Mouse (Mus musculus) G1E-ER4 (cell line): ENCODE data around the gene Vps35l. TPM values are rescaled to one million over a fixed set of nuclear protein-coding genes. Genes with fewer than 3 reads are reported as not detected.

Experiments used
- GATA1 ChIP-seq: IDR thresholded peaks from one replicate; pipeline ENCODE4 v1.8.0; 2012; ENCODE audit warnings: low read length, inconsistent platforms
- polyA plus RNA-seq: library from polyadenylated mRNA; stranded (reverse); fragments of >175 nt; gene quantifications from 2 replicates; pipeline ENCODE4 v1.2.3, GENCODE M21; 2012

The Vps35l gene
- polyA plus RNA-seq, 1 experiment, result 8.0 TPM

DNA sequence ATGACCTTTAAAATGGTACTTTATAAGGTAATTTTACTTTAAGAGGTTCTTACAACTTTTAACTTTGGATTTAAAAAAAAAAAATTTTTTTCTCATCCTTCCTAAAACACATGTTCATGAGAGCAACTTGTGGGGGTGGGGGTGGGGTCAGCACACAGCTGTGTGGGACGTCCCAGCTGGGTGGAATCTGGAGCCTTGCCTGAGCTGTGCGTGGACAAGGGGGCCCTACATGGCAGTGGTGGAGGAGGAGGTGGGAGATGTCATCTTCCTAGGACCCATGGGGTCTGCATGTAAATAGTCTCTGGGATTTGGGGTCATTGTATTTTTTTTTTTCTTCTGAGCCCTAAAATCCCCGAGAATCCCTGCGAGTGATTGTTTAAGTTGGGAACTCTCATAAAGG lies 18.3 kb downstream of the Vps35l start:
- TF ChIP-seq GATA1, result no peak

DNA sequence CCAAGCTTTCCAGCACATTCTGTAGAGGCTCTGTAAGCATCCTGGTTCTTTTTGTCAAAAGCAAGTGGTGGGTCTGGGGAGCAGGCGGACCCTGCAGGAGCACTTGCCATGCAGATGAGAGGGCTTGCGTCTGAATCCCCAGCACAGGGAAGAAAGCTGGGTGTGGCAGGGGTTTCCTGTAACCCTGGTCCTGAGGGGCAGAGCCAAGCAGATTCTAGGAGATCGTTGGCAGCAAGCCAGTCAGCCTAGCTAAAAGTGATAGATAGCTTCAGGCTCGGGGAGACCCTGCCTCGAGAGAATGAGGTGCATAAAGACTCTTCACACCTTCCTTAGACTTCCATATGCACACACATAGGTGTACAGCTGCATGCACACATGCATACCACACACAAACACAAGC lies 19.3 kb downstream of the Vps35l start:
- no peak for TF ChIP-seq GATA1

DNA sequence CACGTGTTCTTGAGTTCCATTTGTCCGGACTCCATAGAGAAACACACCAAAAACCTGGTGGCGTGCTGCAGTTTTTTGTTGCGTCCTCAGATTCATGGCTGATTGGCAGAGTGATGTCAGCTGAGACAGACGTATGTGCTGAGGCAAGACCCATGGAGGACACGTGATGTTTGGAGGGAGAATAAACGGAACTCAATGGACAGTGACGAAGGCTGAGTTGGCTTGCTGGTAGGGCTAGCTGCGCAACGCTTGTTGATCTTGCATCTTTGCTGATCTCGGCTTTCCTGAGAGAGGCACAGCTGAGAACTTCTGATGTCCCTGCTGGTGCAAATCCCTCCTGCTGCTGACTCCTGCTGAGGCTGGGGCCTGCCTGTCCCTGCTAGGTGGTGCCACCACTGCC lies 23.9 kb downstream of the Vps35l start:
- TF ChIP-seq GATA1, result no peak

DNA sequence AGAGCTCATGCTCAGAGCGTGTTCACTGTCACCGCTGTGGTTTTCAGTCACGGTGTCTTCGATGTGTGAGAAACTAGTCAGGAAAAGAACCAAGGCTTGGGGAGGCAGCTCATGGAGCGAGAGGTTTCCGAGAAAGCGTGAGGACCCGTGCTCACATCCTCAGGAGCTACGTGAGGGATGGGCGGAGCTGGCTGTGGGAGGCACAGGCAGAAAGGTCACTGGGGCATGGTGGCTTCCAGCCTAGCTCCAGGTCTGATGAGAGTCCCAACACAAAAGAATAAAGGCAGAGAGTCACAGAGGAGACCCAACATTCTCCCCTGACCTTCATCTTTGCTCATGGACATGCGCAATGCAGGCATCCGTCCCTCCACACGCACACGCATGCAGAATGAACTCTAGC lies 24.7 kb downstream of the Vps35l start:
- TF ChIP-seq GATA1, result no peak

DNA sequence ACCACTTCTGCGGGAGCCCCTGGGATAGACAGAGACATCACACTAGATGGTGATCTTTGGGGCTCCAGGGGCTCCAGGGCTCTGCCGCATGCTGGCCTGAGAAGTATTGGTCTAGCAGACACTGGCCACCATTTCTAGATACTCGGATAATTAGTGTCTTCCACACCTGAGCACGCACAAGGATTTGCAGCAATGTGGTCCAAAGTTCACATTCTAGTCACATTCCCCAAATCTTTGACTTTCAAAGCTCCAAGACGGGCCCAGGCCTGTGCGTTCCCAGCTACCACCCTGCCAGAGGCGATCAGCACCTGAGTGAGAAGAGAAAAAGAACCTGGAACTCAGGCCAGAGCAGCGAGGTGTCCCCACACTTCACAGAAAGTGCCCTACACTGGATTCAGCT lies 25.6 kb downstream of the Vps35l start:
- no peak for TF ChIP-seq GATA1

DNA sequence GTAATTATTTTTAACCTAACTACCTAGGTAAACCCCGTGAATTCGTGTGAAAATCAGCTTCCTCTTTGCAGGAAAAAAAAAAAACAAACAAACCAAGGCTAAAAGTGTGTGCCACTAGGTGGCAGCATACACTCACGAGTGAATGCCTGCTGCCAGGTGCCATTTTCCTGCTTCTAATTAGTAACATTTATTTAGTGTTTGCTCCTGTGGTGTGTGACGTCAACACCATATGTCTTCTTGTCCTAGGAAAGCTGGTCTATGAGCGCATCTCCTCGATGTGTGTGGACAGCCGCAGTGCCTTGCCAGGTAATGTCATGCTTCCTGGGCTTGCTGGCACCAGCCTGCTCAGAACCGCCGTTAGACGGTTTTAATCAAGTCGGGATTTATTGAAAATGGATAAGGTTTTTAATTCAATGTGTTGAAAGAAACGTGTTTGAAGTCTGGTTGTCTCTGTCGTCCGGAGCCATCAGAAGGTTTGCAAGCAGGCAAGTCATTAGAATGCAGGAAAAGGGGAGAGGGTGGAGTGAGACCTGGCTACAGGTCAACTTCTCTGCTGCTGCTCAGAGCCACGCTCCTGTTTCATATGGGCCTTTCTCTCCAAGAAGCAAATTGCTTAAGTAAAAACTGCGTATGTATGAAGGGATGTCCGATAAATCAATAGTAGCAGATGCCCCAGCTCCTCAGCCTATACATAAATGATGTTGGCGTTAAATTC lies 26.2 kb downstream of the Vps35l start:
- no peak for TF ChIP-seq GATA1

DNA sequence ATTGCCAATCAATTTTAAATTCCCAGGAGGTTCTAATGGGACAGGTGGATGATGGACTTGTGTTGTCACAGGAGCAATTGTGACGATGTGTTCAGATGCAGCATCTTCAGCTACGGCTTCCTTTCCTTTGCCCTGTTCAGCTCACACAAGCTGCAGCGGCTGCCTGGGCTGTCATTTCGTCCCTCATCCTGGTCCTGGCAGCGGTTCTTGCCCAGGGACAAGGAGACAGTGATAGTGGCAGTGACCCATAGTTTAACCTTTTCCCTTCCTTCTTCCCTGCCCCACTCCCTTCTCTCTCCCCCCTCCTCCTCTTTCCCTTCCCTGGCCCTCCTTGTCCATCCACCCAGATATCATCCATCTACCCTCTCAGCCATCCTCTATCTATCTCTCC lies 26.8 kb downstream of the Vps35l start:
- no peak for TF ChIP-seq GATA1

DNA sequence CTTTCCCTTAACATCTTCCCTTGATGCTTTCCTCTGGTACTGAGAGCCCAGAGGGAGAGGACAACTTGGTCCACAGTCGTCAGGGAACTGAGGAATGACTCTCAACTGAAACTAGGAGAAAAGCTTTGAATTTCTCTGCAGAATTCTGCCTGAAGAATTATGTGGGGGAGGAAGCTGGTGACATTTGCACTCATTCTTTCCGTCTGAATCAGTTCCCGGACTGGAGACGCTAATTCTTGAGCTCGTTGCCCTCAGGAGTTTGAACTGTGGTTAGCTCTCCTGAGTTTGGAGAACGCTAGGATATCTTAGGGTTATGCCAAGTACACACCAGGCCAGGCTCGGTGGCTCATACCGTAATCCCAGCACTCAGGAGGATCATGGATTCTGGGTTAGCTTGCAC lies 29.2 kb downstream of the Vps35l start:
- no peak for TF ChIP-seq GATA1

DNA sequence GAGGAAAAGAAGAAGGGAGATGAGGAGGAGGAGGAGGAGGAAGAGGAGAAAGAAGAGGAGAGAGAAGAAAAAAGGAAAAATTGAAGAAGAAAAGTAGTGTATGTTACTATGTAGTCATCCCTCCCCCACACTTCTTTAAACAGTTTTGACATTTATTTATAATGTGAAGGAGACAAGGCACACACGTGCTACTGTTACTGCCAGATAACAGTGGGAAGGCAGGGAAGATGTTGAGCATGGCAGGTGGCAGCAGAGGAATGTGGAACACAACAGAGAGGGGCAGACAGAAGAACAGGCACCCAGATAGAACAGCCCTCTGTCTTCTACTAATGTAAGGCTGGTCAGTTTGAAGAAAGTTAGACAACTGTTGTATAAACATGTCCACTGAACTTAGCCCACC lies 29.6 kb downstream of the Vps35l start:
- no peak for TF ChIP-seq GATA1

DNA sequence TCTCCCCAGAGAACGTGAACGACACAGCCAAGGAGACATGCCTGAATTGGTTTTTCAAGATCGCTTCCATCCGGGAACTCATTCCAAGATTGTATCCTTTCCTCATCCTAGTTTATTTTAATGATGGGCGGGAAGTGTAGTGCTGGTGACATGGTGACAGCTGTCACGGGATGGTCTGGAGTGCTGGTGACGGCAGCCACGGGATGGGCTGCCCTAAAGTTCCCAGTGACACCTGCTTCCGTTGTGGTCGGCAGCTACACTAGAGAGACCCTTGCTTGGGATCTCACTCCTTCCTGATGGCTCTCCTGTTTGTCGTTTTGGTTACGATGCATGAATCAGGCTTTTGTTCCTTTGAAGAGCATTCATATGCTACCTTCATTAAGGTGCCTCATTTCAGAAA lies 33.0 kb downstream of the Vps35l start:
- TF ChIP-seq GATA1, result no peak

DNA sequence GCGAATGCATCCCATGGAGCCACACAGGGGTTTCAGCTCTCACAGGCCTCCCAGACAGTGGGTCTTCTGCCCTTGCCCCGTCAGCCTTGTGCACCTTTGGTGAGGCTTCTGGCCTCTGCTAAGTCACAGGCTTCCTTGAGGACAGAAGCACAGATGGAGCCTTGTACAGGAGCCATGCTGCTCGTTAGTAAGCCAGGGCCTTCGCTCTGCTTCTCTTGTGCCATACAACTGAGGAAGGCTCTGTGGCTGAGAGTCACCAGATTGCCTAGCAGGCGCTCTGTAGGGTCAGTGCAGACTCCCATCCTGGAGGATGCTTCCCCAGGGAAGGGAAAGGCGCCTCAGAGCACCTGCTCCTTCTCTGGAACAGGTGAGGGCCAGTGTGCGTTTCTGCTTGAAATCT lies 36.0 kb downstream of the Vps35l start:
- TF ChIP-seq GATA1, result no peak

DNA sequence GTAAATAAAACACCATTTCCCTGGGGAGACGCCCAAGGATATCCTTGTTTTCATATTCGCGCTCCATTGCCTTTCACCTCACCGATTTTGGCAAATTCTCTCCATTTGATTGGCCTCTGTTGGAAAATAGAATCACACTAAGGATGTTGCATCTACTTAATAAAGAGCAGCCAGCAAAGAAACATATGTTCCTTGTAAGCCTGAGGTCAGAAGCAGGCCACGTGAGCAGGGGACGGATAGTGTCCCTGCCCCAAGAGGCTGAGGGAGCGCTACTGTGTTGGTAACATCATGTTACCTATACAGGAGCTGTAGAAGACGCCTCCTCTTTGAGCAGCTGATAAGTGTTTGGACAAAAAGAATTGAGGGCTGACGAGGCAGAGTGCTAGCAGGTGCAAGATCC lies 36.5 kb downstream of the Vps35l start:
- no peak for TF ChIP-seq GATA1

DNA sequence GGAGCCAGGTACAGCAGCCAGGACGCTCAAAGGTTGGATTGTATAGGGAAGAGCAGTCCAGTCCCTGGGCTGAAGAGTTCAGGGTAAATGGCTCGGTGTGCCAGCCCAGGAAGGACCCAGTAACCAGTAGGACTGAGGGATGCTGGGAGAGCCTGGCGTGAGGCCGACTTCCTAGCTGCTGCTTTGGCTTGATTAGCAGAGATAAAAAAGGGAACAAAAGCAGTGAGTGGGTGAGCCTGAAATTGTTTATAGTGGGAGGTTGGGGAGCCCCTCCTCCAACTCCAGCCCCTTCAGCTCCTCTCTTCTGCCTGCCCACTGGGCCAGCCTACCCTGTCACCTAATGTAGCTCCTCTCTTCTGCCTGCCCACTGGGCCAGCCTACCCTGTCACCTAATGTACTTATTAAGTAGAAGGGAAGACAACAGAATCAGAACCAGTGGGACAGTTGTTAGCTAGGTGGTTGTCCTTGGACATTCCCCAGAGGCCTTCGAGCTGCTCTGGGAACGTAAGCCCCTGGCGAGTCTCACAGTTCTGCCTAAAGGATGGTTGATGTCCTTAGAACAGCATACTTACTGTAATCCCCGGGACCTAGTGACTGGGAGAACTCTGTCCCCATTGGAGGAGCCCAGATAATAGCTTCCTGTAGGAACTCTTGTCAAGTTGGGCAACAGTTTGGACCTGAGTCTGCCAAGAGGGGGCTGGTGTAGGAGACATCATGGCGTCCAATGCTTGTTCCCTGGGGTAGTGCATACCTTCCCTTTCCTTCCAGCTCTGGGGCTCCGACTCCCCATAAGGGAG lies 37.8 kb downstream of the Vps35l start:
- TF ChIP-seq GATA1, result no peak

DNA sequence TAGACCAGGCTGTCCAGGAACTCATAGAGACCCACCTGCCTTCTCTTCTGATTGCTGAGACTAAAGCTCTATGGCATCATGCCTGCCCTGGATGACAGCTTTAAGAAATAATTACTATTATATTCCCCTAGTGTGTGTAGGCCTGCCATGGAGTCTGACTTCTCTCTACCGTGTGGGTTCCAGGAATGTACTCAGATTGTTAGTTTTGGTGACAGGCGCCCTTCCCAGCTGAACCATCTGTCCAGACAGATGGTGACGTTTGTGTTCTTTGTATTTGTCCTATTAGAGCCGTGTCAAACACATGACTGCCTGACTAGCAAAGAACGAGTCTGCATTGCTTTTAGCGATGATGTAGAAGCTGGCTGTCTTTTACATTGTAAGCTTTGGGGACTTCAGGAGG lies 38.5 kb downstream of the Vps35l start:
- no peak for TF ChIP-seq GATA1

DNA sequence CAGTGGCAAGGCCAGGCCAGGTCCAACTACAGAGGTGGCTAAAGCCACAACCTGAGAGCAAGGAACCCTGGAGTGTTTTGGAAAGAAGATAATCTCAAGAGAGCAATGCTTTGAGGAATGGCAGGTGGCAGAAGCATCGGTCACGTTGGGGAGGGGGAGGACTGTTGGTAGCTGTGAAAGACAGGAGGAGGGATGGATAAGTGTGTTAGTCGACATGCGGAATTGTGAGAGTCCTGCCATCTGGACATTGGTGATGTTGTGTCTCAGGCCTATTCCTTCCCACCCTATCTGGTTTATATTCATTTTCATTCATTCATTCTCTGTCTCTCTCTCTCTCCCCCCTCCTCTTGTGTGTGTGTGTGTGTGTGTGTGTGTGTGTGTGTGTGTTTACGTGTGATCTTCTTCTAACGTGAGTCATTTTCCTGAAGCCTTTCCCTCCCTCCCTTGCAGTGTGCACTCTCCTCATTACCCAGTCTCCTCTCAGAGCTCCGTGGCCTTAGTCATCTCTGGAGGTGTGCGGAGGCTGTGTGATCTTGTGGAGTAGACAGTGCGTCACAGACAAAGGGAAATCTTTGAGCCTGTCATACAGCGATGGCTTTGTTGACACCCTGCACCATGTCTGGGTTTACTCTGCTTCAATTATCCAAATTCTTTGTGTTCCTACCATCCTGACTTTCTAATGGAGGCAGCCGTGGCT lies 43.4 kb downstream of the Vps35l start:
- no peak for TF ChIP-seq GATA1

DNA sequence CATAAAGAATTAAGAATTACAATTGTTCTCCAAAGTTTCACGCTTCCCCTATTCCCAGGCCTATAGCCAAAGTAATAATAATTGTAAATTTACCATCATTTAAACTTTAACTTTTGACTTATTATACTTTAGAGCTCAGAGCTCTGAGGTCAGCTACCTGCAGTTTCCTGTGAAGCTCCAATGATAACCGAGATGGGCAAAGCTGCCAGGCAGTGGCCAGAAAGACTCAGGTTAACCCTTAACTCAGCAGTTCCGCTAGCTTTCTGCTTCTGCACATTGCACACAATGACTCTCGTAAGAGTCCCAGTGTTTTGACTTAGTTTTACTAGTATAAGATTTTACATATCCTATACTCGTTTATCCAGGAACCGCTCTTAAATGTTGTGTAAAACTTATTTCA lies 46.1 kb downstream of the Vps35l start:
- TF ChIP-seq GATA1, result no peak
